Mouse (Mus musculus): Measurements from ENCODE around the gene Gm10230.
"Not testable (repeated sequence)": the region's sequence is repeated elsewhere in the genome, so short reads cannot be mapped to it uniquely, and the experiment has no call there.

The Gm10230 gene

GRCm38 (mm10) chrX:27494782-27495181 is at the start of gene Gm10230:
Gene Gm10230, minus strand, starts transcription at chrX:27494882.
- in situ Hi-C loops (cut with MboI, MseI), result not testable (repeated sequence)

Measured in T-helper 17 cell (primary cell).